Mouse (Mus musculus) lung, adult 2 months (tissue): ENCODE data around the gene Keg1.

Experiments
- CTCF ChIP-seq: fragments of 200-500 bp; IDR thresholded peaks from 2 replicates; pipeline ENCODE4 v1.5.1; 2011; ENCODE audit warnings: mild to moderate bottlenecking, low read length, control low read depth; ENCODE audit not compliant: insufficient read depth
- POLR2A ChIP-seq: fragments of 200-500 bp; IDR thresholded peaks from 2 replicates; pipeline ENCODE4 v1.6.1; 2011; ENCODE audit warnings: low read depth, mild to moderate bottlenecking, control low read depth, low read length, borderline replicate concordance; ENCODE audit errors: extremely low read depth

DNA sequence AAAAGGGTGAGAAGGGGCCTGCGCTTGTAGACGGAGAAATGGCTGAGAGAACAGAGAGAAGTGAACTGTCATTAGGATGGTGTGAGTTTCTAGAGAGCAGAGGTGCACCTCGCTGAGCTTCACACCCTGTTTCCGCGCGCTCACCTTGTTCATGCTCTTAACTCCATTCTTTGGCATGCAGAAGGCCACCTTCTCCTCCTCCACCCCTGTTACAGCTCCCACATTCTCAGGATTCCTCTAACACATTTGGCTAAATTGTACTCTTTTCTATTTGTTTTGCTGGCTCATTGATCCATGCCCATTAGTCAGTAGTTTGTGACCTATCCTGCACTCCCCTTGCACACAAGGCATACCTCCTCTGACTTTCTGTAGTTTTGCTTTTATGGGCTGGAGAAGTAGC lies 23.6 kb downstream of the Keg1 start:
- no peak for TF ChIP-seq POLR2A
- no peak for TF ChIP-seq CTCF
